Mouse (Mus musculus): ENCODE measurements around the gene Serpinb9b. TPM values are rescaled to one million over a fixed set of nuclear protein-coding genes. Genes with fewer than 3 reads are reported as not detected.

The Serpinb9b gene
- total RNA-seq, 4 experiments from 2014 or later: 0.16 to 0.22 (median 0.17) TPM; not detected in 1

DNA sequence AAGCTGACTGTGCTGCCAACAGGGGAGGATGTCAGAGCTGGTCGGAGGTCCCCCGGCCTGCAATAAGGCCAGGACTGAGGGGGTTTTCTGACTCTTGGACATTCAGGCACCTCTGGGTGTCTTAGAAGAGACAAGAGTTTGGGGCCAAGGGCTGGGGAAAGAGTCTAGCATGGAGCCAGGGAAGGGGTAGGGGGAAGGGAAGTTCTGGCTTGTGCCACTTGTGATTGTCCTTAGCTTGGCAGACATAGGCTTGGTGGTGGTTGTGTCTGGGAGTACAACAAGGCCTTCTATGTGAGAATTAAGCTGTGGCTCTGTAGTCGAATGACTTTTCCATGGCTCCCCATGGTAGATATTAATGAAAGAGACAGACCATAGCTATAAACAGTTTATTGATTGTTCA lies 16.3 kb downstream of the Serpinb9b start:
- no peak for DNase-seq (ENCODE audit: low spot score)

DNA sequence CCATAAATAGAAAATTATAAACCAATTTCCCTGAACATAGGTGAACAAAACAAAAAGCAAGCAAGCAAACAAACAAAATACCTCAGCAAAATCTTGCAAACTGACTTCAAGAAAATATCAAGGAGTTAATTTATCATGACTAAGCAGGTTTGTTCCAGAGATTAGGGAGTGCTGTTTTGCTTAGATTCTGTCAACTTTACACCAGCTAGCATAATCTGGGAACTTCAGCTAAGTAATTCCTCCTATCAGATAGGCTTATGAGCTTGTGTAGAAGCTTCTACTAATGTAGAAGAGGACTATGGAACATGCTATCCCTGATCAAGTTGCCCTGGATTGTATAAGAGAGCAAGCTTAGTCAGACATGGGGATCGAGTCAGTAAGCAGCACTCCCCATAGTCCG lies 20.0 kb downstream of the Serpinb9b start:
- no peak for DNase-seq (ENCODE audit: low spot score)

- no peak for DNase-seq (ENCODE audit: low spot score)
These were observed 21.0 kb downstream of the Serpinb9b start for GRCm38 (mm10) chr13:33048187-33048586.

DNA sequence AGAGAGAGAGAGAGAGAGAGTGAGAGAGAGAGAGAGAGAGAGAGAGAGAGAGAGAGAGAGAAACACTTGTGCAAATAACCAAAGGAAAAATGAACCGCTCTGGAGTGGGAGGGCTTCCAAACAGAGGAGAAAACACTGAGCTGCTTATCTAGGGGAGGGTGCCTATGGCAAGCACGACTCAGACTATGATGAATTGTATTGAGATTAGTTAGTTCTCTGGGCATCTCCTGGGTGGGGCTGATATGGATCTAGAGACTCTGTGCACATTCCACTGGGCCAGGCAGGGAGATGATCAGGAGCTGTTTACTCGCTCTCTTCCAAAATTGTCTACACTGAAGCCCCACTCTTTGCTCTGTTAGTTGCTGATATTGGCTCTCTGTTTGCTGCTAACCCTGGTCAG lies 24.5 kb downstream of the Serpinb9b start:
- no peak for DNase-seq (ENCODE audit: low spot score)

- no peak for DNase-seq (ENCODE audit: low spot score)
These were observed 35.8 kb downstream of the Serpinb9b start for GRCm38 (mm10) chr13:33063048-33063447.

- DNase-seq (ENCODE audit: low spot score): no peak
These were observed 40.3 kb downstream of the Serpinb9b start for GRCm38 (mm10) chr13:33067387-33067977.

DNA sequence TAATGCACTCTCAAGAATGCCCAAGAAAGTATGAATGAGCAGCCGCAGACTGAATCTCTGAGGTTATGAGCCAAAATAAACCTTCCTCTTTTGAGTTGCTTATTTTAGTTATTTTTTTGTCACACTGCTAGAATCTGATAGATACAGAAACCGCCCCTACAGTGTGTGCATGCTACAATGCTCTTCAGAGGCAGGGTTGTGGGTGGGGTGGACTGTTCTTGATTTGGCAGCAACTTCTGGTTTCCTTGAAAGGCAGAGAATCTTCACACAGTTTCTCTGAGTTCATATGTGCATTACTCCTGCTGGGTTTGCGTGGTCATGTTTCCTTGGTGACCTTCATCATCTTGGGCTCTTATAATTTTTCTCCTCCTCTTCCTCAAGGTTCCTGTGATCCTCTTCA lies 40.9 kb downstream of the Serpinb9b start:
- DNase-seq (ENCODE audit: low spot score): no peak

GRCm38 (mm10) chr13:33071776-33072175 lies 44.6 kb downstream of the Serpinb9b start:
- no peak for DNase-seq (ENCODE audit: low spot score)

GRCm38 (mm10) chr13:33074029-33074428 lies 46.8 kb downstream of the Serpinb9b start:
- peak; percentile 26 for DNase-seq (ENCODE audit: low spot score)

- DNase-seq (ENCODE audit: low spot score): no peak
These were observed 49.0 kb downstream of the Serpinb9b start for GRCm38 (mm10) chr13:33076247-33076646.

DNA sequence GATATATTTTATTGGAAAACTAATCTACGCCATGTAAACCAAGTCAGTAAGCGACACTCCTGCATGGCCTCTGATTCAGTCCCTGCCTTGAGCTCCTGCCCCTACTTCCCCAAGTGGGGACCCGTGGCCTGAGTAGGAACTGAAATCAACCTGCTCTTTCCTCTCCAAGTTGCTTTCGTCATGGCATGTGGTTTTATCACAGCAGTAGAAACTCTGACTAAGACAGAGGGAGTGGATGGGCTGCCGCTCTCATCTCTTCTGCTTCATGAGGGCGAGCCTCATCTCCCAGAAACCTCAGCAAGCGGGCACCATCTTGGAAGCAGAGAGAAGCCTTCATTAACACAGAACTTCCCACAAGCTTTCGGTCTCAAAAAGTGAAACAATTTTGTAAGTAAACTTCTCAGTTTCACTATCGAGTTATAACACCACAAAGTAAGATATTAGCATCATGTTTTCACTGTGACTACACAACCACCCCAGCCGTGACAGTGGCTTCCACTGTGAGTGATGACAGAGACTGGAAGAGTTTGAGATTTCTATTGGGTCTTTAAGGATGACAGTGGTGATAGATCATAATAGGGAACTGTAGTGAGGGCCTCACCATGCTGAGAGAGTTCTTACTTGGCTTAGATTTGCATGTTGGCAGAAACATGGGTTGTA lies 49.9 kb downstream of the Serpinb9b start:
- no peak for DNase-seq (ENCODE audit: low spot score)

DNA sequence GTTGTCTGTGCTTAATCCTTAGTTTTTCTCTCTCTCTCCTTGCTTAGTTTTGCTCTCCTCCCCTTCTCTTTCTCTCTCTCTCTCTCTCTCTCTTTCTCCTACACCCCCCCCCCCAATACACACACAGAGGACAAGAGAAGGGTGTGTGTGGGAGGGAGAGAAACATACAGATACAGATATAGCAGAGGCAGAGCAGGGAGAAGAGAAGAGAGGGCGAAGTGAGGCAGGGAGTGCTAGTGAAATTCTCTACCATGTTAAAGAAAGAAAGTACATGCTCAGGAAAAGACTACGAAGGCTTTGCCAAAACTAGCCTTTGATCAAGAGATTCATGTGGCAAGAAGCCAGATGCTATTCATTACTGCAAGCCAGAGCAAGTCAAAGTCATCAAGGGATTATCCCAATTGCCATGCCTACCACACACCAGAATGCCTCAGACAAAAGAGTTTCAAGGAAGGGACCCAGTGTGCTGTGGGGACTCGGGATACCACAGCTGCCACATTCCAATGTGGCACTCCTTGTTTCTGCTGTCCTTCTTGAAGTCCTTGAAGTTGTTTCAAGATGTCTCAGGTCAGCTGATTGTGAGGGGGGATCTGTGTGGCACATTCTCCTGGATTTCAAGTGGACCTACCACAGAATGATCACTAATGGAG lies 51.0 kb downstream of the Serpinb9b start, which contains the start of gene Serpinb1b:
Gene Serpinb1b, plus strand, starts transcription at position 520 of the 650 bp plus-strand sequence.
- DNase-seq (ENCODE audit: low spot score): no peak

DNA sequence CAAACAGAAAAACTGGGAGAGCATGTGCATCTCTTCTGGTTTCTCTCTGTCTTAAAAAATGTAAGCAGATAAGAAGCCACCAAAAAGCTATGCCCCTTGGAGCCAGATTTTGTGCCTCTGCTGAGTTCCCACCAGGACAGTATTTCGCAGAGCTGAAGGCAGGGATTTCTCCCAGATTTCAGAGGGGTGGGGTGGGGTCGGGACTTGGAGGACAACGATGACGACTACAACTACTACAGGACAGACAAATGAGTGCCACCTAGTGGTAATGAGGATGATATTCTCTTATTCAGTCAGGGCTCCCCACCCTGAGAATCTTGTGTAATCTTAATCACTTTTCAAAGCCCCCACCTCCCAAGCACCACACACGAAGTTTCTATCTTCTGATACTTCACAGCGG lies 52.2 kb downstream of the Serpinb9b start:
- peak; percentile 40 for DNase-seq (ENCODE audit: low spot score)

DNA sequence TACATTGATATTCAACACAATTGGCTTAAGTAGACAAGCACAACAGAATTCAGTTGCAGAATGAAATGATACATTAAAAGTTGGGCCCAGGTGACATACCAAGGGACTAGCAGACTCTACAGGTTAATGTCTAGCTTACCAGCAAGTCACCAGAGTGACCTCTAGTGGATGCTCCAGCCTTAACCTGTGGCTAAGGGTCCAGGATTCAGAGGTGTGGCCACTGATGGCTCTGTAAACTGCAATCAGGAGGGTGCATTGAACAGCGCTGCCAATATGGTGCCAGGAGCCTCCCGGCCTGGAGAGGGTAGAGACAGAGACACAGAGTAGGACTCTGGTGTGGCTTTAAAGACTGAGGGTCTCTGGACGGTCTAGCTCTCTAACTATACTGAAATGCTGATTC lies 53.1 kb downstream of the Serpinb9b start:
- no peak for DNase-seq (ENCODE audit: low spot score)

DNA sequence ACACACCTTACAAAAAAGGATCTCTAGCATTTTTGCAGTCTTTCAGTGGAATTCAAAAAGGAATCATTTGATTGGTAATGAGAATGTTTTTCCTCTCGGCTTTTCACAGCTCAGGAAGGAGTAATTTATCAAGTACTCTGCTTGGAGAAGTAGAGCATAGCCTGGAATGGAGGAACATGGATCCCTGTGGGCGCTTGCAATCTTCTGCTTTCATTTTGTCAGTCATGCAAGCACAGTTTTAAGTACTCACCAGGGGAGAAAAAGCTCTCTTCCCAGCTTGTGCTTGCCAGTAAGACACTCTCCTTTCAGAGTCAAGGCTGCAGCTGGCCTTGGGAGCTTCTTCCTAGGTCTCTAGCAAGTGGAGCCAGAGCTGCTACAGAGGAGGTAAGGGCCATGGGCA lies 56.6 kb downstream of the Serpinb9b start:
- no peak for DNase-seq (ENCODE audit: low spot score)

GRCm38 (mm10) chr13:33084975-33085694 lies 57.9 kb downstream of the Serpinb9b start:
- DNase-seq (ENCODE audit: low spot score): no peak

DNA sequence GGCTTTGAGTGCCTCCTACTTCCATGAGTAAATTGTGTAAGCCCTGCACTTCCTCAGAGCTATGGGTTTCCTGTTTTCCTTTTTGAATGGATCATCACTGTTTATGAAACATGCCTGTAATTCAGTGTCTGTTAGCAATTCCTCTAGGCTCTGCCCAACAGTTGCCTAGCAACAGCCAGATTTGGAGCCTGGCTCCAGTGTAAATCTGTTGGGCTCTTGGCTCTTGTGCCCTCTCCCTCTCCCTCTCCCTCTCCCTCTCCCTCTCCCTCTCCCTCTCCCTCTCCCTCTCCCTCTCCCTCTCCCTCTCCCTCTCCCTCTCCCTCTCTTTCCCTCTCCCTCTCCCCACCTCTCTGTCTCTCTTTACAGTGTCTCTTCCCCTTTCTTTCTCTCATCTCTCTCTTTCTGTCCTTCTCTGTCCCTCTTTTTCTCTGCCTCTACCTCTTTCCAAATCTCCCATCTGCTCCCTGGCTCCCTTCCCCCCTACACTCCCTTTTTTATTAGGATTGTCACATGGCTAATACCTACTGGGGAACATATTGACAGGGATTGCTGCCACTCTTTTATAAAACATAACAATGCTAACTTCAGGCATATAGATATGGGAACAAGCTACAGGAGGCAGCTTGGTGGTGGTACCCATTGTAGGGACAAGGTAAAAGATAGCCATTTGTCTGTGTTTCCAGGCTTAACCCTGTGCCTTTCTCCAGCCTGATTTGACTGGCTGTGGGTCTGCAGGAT lies 58.6 kb downstream of the Serpinb9b start:
- DNase-seq (ENCODE audit: low spot score): no peak

GRCm38 (mm10) chr13:33089566-33089965 lies 62.4 kb downstream of the Serpinb9b start:
- DNase-seq (ENCODE audit: low spot score): no peak

- DNase-seq (ENCODE audit: low spot score): no peak
These were observed 63.3 kb downstream of the Serpinb9b start for GRCm38 (mm10) chr13:33090546-33090945.

- no peak for DNase-seq (ENCODE audit: low spot score)
These were observed 64.1 kb downstream of the Serpinb9b start for GRCm38 (mm10) chr13:33091306-33091705.
